Mouse (Mus musculus): ENCODE measurements at regions not wholly inside any gene's neighbourhood (a gene's known extent, or its start where the extent isn't known, plus 50 kb on each side); places are given as distances from the start of the nearest gene placed in this dataset.

DNA sequence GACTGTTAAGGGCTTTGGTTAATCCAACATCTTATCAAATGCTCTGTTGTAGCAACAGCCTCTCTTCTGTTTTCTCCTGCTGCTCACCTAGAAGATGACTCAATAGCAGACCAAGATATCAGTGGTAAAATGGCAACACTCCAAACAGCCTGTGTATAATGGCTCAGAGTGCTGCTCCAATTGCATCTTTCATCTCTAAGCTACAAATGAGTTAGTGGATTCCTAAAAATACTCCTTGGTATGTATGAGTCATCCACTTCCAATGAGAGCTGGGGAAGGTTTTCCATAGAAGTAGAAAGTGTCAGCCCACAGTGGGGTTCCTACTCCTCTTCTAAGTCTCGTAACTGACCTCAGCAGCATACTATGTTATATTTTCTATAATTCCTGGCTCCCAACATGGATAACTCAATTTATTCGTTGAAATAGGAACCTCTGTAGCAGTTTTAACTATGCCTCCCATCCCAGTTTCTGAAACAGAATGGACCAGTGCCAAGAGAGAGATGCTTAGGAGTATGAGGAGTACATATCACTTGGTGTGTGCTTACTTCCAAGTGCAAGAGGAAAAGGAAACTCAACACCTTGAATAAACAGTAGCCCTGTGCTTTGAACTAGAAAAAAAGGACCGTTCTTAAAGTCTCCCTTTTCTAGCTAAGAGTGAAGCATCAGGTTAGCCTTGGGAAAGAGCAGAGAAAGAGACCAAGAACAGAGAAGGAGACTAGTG lies 612.5 kb upstream of the Klf6 start:
- TF ChIP-seq POLR2A (IDR thresholded peaks at IDR 0.05; ENCODE audit: low read depth, low read length), result no peak
- no peak for TF ChIP-seq CTCF (IDR thresholded peaks at IDR 0.05; ENCODE audit: borderline replicate concordance, insufficient read depth, low read length)
